Mouse (Mus musculus): ENCODE results near the gene Ecm2. TPM values are rescaled to one million over a fixed set of nuclear protein-coding genes. Genes with fewer than 3 reads are reported as not detected.

Ecm2 gene
- total RNA-seq (2014; rRNA removed), result 0.55 and 0.81 TPM in 2 replicates
- 0.07 and 0.15 TPM in 2 replicates for polyA plus RNA-seq (2012; rRNA removed)

DNA sequence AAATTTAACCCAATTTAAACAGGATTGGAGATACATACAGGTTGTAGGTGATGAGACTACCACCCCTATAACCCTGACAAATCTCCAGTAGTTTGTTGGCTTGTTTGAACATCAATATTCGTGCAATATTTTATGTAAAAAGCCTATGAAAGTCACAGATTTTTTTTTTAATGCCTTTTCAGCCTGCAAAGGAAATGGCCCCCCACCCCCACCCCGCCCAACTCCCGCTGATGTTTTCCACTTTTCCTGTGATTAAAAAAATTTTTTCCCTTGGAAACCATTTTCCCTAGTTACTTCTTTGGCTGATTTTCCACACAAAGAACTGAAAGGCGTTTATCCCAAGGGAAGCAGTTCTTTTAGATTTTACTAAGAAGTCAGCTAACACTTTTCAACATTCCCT is at the start of gene Ecm2:
Gene Ecm2, plus strand, starts transcription at position 301 of the 400 bp plus-strand sequence.
- no peak within 1 kb of the TSS for H3K27ac ChIP-seq (replicated peaks; ENCODE audit: insufficient read depth, low read depth, low read length)
- DNase-seq (ENCODE audit: extremely low read depth, low read depth, low spot score), result no peak
- H3K4me3 ChIP-seq (ENCODE audit: insufficient read depth, low read depth, low read length), result peak within 1 kb of the TSS; percentile 35; the same call in 1 of the 2 replicates
- WGBS, result 74% methylated on average over 4 of the region's 4 CpGs
- no peaks in the 10 kb centered on the region for H3K36me3 ChIP-seq (ENCODE audit: control insufficient read depth, insufficient read depth, low read length)
- no peaks in the 10 kb centered on the region for H3K27me3 ChIP-seq (ENCODE audit: control insufficient read depth, insufficient read depth, low read length)
- TF ChIP-seq CTCF (IDR thresholded peaks at IDR 0.05; ENCODE audit: low read depth, low read length) (no peak), POLR2A (IDR thresholded peaks at IDR 0.05; ENCODE audit: extremely low read depth, insufficient read depth, low read length) (no peak)
- no peaks in the 10 kb centered on the region for H3K4me1 ChIP-seq (ENCODE audit: control insufficient read depth, insufficient read depth, low read length)
- no peaks in the 10 kb centered on the region for H3K79me2 ChIP-seq (ENCODE audit: control insufficient read depth, insufficient read depth, low read length)
- no peak within 1 kb of the TSS for H3K9ac ChIP-seq (ENCODE audit: low read depth, low read length)

DNA sequence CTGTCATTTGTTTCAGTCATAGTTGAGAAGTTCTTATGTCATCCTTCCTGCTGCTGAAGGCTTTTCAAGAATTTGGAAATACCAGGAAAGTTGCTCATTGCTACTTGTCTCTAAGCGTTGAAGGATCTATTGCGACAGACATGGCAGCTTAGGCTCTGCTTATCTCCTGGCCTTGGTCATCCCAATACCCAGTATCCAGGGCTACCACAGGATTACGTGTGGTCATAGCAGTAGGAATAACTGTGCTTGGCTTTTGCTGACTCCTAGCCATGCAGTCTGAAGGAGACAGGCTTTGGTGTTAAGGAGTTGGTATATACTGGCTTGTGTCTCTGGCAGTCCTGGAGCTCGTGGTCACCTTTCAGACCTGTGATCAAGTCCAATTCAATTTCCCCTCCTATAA is 44.3 kb upstream of the Ecm2 start:
- Histone ChIP-seq H3K4me1 (ENCODE audit: control insufficient read depth, insufficient read depth, low read length) (no peaks in the 10 kb centered on the region; the same call in 1 of the 2 replicates), H3K27ac (replicated peaks; ENCODE audit: insufficient read depth, low read depth, low read length) (no peak overlapping the region), H3K9ac (ENCODE audit: low read depth, low read length) (no peak overlapping the region), H3K27me3 (ENCODE audit: control insufficient read depth, insufficient read depth, low read length) (no peaks in the 10 kb centered on the region), H3K79me2 (ENCODE audit: control insufficient read depth, insufficient read depth, low read length) (no peaks in the 10 kb centered on the region), H3K4me3 (ENCODE audit: insufficient read depth, low read depth, low read length) (no peak overlapping the region), H3K36me3 (ENCODE audit: control insufficient read depth, insufficient read depth, low read length) (peaks cover 29% of the 10 kb centered on the region)
- TF ChIP-seq POLR2A (IDR thresholded peaks at IDR 0.05; ENCODE audit: extremely low read depth, insufficient read depth, low read length) (no peak), CTCF (IDR thresholded peaks at IDR 0.05; ENCODE audit: low read depth, low read length) (no peak)
- DNase-seq (ENCODE audit: extremely low read depth, low read depth, low spot score), result no peak
- WGBS, result 72% methylated on average over 4 of the region's 4 CpGs

DNA sequence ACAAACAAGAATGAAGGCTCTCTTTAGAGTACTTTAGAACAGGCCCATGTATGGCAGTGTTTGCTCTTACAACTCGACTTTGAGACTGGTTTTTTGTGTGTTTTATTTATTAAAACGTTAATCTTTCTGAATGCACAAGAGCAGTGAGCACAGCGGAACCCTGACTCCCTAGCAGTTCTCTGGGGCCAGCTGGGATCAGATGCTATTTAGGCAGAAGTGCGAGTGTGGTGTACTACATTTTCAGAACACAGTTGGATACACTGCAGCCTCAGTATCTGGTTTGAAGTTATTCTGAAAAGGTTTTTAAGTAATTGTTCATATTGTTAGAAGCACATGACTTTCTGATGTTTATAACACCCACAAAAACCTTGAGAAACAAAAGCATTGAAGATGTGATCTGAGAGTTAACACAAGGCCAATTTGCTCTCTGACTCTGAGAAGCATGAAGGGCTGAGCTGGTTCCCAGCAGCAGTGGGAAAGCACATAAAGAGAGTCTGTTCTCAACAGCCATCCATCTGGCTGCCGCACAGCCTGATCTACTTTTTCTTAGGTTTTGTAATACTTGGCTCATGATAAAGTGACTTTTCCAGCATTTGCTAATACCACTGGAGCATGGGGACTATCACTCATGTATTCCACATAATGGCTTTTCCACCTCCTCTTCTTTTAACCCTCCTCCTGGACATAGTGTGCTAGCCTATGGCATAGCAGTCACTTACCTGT is 43.8 kb upstream of the Ecm2 start:
- no peaks in the 10 kb centered on the region for H3K27me3 ChIP-seq (ENCODE audit: control insufficient read depth, insufficient read depth, low read length)
- WGBS, result 67% methylated on average over 5 of the region's 5 CpGs
- H3K9ac ChIP-seq (ENCODE audit: low read depth, low read length), result no peak overlapping the region
- H3K36me3 ChIP-seq (ENCODE audit: control insufficient read depth, insufficient read depth, low read length), result peaks cover 29% of the 10 kb centered on the region
- no peaks in the 10 kb centered on the region for H3K79me2 ChIP-seq (ENCODE audit: control insufficient read depth, insufficient read depth, low read length)
- H3K4me3 ChIP-seq (ENCODE audit: insufficient read depth, low read depth, low read length), result no peak overlapping the region
- H3K4me1 ChIP-seq (ENCODE audit: control insufficient read depth, insufficient read depth, low read length), result no peaks in the 10 kb centered on the region; the same call in 1 of the 2 replicates
- no peak overlapping the region for H3K27ac ChIP-seq (replicated peaks; ENCODE audit: insufficient read depth, low read depth, low read length)
- DNase-seq (ENCODE audit: extremely low read depth, low read depth, low spot score), result no peak
- TF ChIP-seq CTCF (IDR thresholded peaks at IDR 0.05; ENCODE audit: low read depth, low read length) (no peak), POLR2A (IDR thresholded peaks at IDR 0.05; ENCODE audit: extremely low read depth, insufficient read depth, low read length) (no peak)

DNA sequence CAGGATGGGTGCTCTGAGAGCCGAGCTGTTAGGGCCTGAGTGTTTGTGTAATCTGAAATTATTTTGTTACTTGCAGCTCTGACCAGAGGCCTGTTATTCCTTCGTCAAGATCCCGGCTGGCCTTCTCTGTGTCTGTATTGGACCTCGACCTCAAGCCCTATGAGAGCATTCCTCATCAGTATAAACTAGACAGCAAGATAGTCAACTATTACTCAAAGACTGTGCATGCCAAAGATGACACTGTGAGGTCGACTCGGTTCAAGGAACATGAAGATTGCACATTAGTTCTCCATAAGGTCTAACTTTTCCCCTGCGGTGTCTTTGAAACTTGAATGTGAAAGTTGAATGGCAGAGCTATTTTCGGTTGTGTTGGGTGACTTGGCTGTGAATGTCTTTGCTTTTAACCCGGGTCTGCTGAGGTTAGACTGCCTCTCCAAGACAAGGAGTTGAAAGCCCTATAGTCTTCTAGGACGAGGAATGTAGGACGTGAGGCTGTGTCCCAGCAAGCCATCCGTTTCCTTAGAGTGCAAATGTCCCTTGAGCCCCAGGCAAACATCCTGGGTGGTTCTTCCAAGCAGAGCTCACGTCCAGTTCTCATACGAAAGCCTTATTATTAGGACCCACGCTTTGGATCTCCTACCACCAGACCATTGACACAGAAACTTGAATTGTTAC is 43.0 kb upstream of the Ecm2 start:
- TF ChIP-seq POLR2A (IDR thresholded peaks at IDR 0.05; ENCODE audit: extremely low read depth, insufficient read depth, low read length), result no peak
- no peak for TF ChIP-seq CTCF (IDR thresholded peaks at IDR 0.05; ENCODE audit: low read depth, low read length)

DNA sequence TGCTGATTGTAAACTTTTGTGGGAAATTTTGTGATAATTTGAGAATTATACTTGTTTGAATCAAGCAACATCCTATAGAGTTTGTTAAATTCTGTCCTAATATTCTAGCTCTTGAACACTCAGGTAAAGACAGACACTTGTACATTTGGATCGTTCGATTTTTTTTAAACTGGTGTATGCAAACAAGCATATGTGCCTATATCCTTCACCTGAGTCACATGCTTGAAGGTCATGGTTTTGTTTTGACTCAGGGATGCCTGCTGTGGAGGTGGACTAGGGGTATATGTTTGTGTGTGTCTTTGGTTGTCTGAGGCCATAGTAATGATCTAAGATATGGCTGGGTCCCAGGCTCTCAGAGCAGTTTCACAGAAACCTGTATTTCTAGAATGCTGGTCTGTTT is 41.7 kb upstream of the Ecm2 start:
- Histone ChIP-seq H3K9ac (ENCODE audit: low read depth, low read length) (no peak overlapping the region), H3K27me3 (ENCODE audit: control insufficient read depth, insufficient read depth, low read length) (no peaks in the 10 kb centered on the region), H3K36me3 (ENCODE audit: control insufficient read depth, insufficient read depth, low read length) (peaks cover 29% of the 10 kb centered on the region), H3K4me3 (ENCODE audit: insufficient read depth, low read depth, low read length) (no peak overlapping the region), H3K27ac (replicated peaks; ENCODE audit: insufficient read depth, low read depth, low read length) (no peak overlapping the region), H3K4me1 (ENCODE audit: control insufficient read depth, insufficient read depth, low read length) (no peaks in the 10 kb centered on the region; the same call in 1 of the 2 replicates), H3K79me2 (ENCODE audit: control insufficient read depth, insufficient read depth, low read length) (no peaks in the 10 kb centered on the region)
- TF ChIP-seq POLR2A (IDR thresholded peaks at IDR 0.05; ENCODE audit: extremely low read depth, insufficient read depth, low read length) (no peak), CTCF (IDR thresholded peaks at IDR 0.05; ENCODE audit: low read depth, low read length) (no peak)
- 90% methylated on average over 2 of the region's 2 CpGs for WGBS
- no peak for DNase-seq (ENCODE audit: extremely low read depth, low read depth, low spot score)

More for the DNA sequence above, 43.0 kb upstream of the Ecm2 start:
- peak; percentile 40 for DNase-seq (ENCODE audit: extremely low read depth, low read depth, low spot score)
- Histone ChIP-seq H3K36me3 (ENCODE audit: control insufficient read depth, insufficient read depth, low read length) (peaks cover 29% of the 10 kb centered on the region), H3K27me3 (ENCODE audit: control insufficient read depth, insufficient read depth, low read length) (no peaks in the 10 kb centered on the region), H3K79me2 (ENCODE audit: control insufficient read depth, insufficient read depth, low read length) (no peaks in the 10 kb centered on the region), H3K9ac (ENCODE audit: low read depth, low read length) (no peak overlapping the region), H3K4me3 (ENCODE audit: insufficient read depth, low read depth, low read length) (no peak overlapping the region), H3K27ac (replicated peaks; ENCODE audit: insufficient read depth, low read depth, low read length) (no peak overlapping the region), H3K4me1 (ENCODE audit: control insufficient read depth, insufficient read depth, low read length) (no peaks in the 10 kb centered on the region; the same call in 1 of the 2 replicates)
- WGBS, result 87% methylated on average over 15 of the region's 15 CpGs

Measured in liver, adult 2 months (tissue).